Mouse (Mus musculus) liver, postnatal 0 days (tissue): ENCODE measurements around the gene Ttn. TPM values are rescaled to one million over a fixed set of nuclear protein-coding genes. Genes with fewer than 3 reads are reported as not detected.
A peak's percentile ranks its signal among the peaks of the same experiment; 100 is the strongest.

Source experiments
- ATAC-seq: fragments of 200-750 bp; cut with Nextera tagmentation; 2 replicates; pipeline ENCODE4 v1.8.0; 2017; ENCODE audit warnings: mild to moderate bottlenecking, moderate library complexity
- DNase-seq: peaks from one replicate; pipeline ENCODE4 v3.0.0-alpha.2; 2016
- H3K27ac ChIP-seq: fragments of 300-500 bp; sonication (generic); 2 replicates; pipeline ENCODE4 v1.5.1; 2014; ENCODE audit warnings: antibody characterized with exemption, moderate library complexity, mild to moderate bottlenecking, low read depth
- H3K27me3 ChIP-seq: fragments of 300-500 bp; sonication (generic); 2 replicates; pipeline ENCODE4 v1.6.1; 2014; ENCODE audit warnings: low read length, control low read depth, mixed read lengths; ENCODE audit not compliant: insufficient read depth
- H3K36me3 ChIP-seq: fragments of 300-500 bp; sonication (generic); replicated peaks from 2 replicates; pipeline ENCODE4 v1.6.1; 2014; ENCODE audit warnings: mild to moderate bottlenecking, control low read depth, low read length, moderate library complexity, mixed read lengths; ENCODE audit not compliant: insufficient read depth
- H3K4me1 ChIP-seq: fragments of 300-500 bp; sonication (generic); 2 replicates; pipeline ENCODE4 v1.6.1; 2014; ENCODE audit warnings: antibody characterized with exemption, mild to moderate bottlenecking, control low read depth; ENCODE audit not compliant: insufficient read depth
- H3K4me2 ChIP-seq: fragments of 300-500 bp; sonication (generic); 2 replicates; pipeline ENCODE4 v1.6.1; 2014; ENCODE audit warnings: low read depth, mild to moderate bottlenecking, low read length, moderate library complexity, mixed read lengths
- H3K4me3 ChIP-seq: fragments of 300-500 bp; sonication (generic); 2 replicates; pipeline ENCODE4 v1.5.1; 2014; ENCODE audit warnings: low read depth, low read length
- H3K9ac ChIP-seq: fragments of 300-500 bp; sonication (generic); replicated peaks from 2 replicates; pipeline ENCODE4 v1.6.1; 2014; ENCODE audit warnings: mild to moderate bottlenecking, moderate library complexity
- H3K9me3 ChIP-seq: fragments of 300-500 bp; sonication (generic); 2 replicates; pipeline ENCODE4 v1.6.1; 2016; ENCODE audit warnings: mild to moderate bottlenecking, control low read depth, low read length, mixed read lengths
- CTCF ChIP-seq: sonication (generic); IDR thresholded peaks from 2 replicates; pipeline ENCODE4 v1.5.1; 2016; ENCODE audit warnings: antibody characterized with exemption, low read depth
- EP300 ChIP-seq: IDR thresholded peaks from 2 replicates; pipeline ENCODE4 v1.6.1; 2016; ENCODE audit warnings: antibody characterized with exemption, low read depth, mild to moderate bottlenecking
- WGBS: fragments of 180-500 bp; shearing (Covaris S2); extraction: QIAGEN DNeasy Blood & Tissue Kit; methylation state at CpG from one replicate; pipeline ENCODE4 v1.1.7; 2014; ENCODE audit not compliant: insufficient replicate concordance; 5-methylcytosine and 5-hydroxymethylcytosine counted together
- polyA plus RNA-seq: library from polyadenylated mRNA; unstranded; fragments of >200 nt; fragmentation: Nextera tagmentation; extraction: Ambion mirVana; gene quantifications from 2 replicates; pipeline ENCODE4 v1.2.1, GENCODE M21; 2015

Ttn gene
- polyA plus RNA-seq, 1 experiment from 2014 or later, result 0.32 TPM

GRCm38 (mm10) chr2:76672134-76672745 lies 310.1 kb downstream of the Ttn start:
- H3K4me1 ChIP-seq, result peaks cover 27% of the 10 kb centered on the region
- H3K4me2 ChIP-seq, result peak overlapping the region; percentile 75
- H3K9ac ChIP-seq, result peak overlapping the region; percentile 61
- H3K27me3 ChIP-seq, result no peaks in the 10 kb centered on the region
- peak overlapping the region; percentile 66 for H3K27ac ChIP-seq
- H3K4me3 ChIP-seq, result peak overlapping the region; percentile 53
- 19% methylated on average over 9 of the region's 9 CpGs for WGBS
- TF ChIP-seq CTCF (no peak), EP300 (no peak)
- H3K36me3 ChIP-seq, result peaks cover 2% of the 10 kb centered on the region; the same call in 1 of the 2 replicates
- no peak for DNase-seq
- H3K9me3 ChIP-seq, result no peaks in the 10 kb centered on the region
- no peak for ATAC-seq

- DNase-seq (no peak), ATAC-seq (no peak)
- H3K4me2 ChIP-seq, result peak overlapping the region; percentile 75
- H3K9me3 ChIP-seq, result no peaks in the 10 kb centered on the region
- peaks cover 2% of the 10 kb centered on the region; the same call in 1 of the 2 replicates for H3K36me3 ChIP-seq
- WGBS, result 82% methylated on average over 6 of the region's 6 CpGs
- no peak overlapping the region for H3K9ac ChIP-seq
- no peak overlapping the region for H3K27ac ChIP-seq
- H3K27me3 ChIP-seq, result no peaks in the 10 kb centered on the region
- TF ChIP-seq CTCF (no peak), EP300 (no peak)
- peak overlapping the region; percentile 53 for H3K4me3 ChIP-seq
- peaks cover 24% of the 10 kb centered on the region for H3K4me1 ChIP-seq
Measured at GRCm38 (mm10) chr2:76671641-76672040, 310.7 kb downstream of the Ttn start.

- no peak overlapping the region for H3K4me3 ChIP-seq
- peaks cover 6% of the 10 kb centered on the region; the same call in 1 of the 2 replicates for H3K4me1 ChIP-seq
- WGBS, result 87% methylated on average over 5 of the region's 5 CpGs
- no peak overlapping the region for H3K9ac ChIP-seq
- ATAC-seq, result no peak
- no peak for TF ChIP-seq EP300
- TF ChIP-seq CTCF, result no peak
- peaks cover 17% of the 10 kb centered on the region for H3K36me3 ChIP-seq
- H3K27me3 ChIP-seq, result no peaks in the 10 kb centered on the region
- no peaks in the 10 kb centered on the region for H3K9me3 ChIP-seq
- no peak overlapping the region for H3K27ac ChIP-seq
- H3K4me2 ChIP-seq, result no peak overlapping the region
- DNase-seq, result no peak
Measured at GRCm38 (mm10) chr2:76667200-76667599, 315.1 kb downstream of the Ttn start.

GRCm38 (mm10) chr2:76665531-76665930 lies 316.8 kb downstream of the Ttn start:
- Histone ChIP-seq H3K36me3 (peaks cover 17% of the 10 kb centered on the region), H3K9me3 (no peaks in the 10 kb centered on the region), H3K27me3 (no peaks in the 10 kb centered on the region), H3K4me2 (no peak overlapping the region), H3K27ac (no peak overlapping the region), H3K4me1 (no peaks in the 10 kb centered on the region), H3K4me3 (no peak overlapping the region), H3K9ac (no peak overlapping the region)
- ATAC-seq (no peak), DNase-seq (no peak)
- WGBS, result 83% methylated on average over 7 of the region's 7 CpGs
- TF ChIP-seq CTCF (no peak), EP300 (no peak)

- H3K9ac ChIP-seq, result no peak overlapping the region
- ATAC-seq (no peak), DNase-seq (no peak)
- H3K4me1 ChIP-seq, result no peaks in the 10 kb centered on the region
- H3K4me2 ChIP-seq, result no peak overlapping the region
- H3K4me3 ChIP-seq, result no peak overlapping the region
- no peak for TF ChIP-seq CTCF
- TF ChIP-seq EP300, result no peak
- WGBS, result 58% methylated on average over 6 of the region's 8 CpGs
- no peak overlapping the region for H3K27ac ChIP-seq
- H3K9me3 ChIP-seq, result no peaks in the 10 kb centered on the region
- H3K36me3 ChIP-seq, result 0 out of 2 replicates have a peak, but pooled peaks cover 4% of the 10 kb centered on the region
- H3K27me3 ChIP-seq, result no peaks in the 10 kb centered on the region
Measured at GRCm38 (mm10) chr2:76659419-76659818, 322.9 kb downstream of the Ttn start.

GRCm38 (mm10) chr2:76658551-76658950 lies 323.8 kb downstream of the Ttn start:
- Histone ChIP-seq H3K9ac (no peak overlapping the region), H3K27ac (no peak overlapping the region), H3K4me3 (no peak overlapping the region), H3K4me2 (no peak overlapping the region), H3K4me1 (no peaks in the 10 kb centered on the region), H3K9me3 (no peaks in the 10 kb centered on the region), H3K36me3 (0 out of 2 replicates have a peak, but pooled peaks cover 4% of the 10 kb centered on the region), H3K27me3 (no peaks in the 10 kb centered on the region)
- 73% methylated on average over 13 of the region's 13 CpGs for WGBS
- TF ChIP-seq CTCF (no peak), EP300 (no peak)
- ATAC-seq (no peak), DNase-seq (no peak)

- no peaks in the 10 kb centered on the region for H3K9me3 ChIP-seq
- H3K4me2 ChIP-seq, result no peak overlapping the region
- H3K4me1 ChIP-seq, result no peaks in the 10 kb centered on the region
- no peak overlapping the region for H3K4me3 ChIP-seq
- DNase-seq (no peak), ATAC-seq (no peak)
- no peak overlapping the region for H3K9ac ChIP-seq
- WGBS, result 10% methylated on average over 1 of the region's 1 CpGs
- no peaks in the 10 kb centered on the region for H3K36me3 ChIP-seq
- H3K27me3 ChIP-seq, result no peaks in the 10 kb centered on the region
- no peak for TF ChIP-seq EP300
- H3K27ac ChIP-seq, result no peak overlapping the region
Measured at GRCm38 (mm10) chr2:76655982-76656381, 326.4 kb downstream of the Ttn start.
